Mouse (Mus musculus): ENCODE measurements at regions not wholly inside any gene's neighbourhood (a gene's known extent, or its start where the extent isn't known, plus 50 kb on each side); places are given as distances from the start of the nearest gene placed in this dataset.

DNA sequence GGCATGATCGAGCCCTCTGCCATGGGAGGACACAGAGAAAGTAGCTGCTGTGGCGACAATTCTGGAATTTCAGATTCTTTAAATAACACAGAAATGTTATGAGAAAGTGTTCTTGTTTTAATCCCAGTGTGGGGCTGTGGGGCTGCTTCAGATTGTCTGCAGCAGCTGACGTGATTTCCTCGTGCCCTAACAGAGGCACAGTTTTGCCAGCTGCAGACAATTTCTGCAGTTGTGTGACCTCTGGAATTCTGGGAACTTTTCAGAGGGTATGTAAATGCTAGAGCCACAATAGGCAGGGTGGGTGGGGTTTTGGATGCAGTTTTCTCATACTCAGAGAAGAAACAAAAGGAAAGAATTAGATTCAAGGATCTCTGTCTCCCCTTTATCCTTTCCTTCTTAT lies 57.4 kb upstream of the Hes1 start:
- H3K27me3 ChIP-seq (ENCODE audit: control insufficient read depth, insufficient read depth, low read length), result no peaks in the 10 kb centered on the region
- no peak overlapping the region for H3K27ac ChIP-seq (ENCODE audit: low read depth, low read length)
- H3K36me3 ChIP-seq (ENCODE audit: control insufficient read depth, insufficient read depth, low read length), result no peaks in the 10 kb centered on the region
- H3K9me3 ChIP-seq (replicated peaks; ENCODE audit: control insufficient read depth, low read length), result no peaks in the 10 kb centered on the region
- H3K4me3 ChIP-seq (ENCODE audit: low read depth, low read length), result no peak overlapping the region
- no peak overlapping the region for H3K4me2 ChIP-seq
- no peak overlapping the region for H3K9ac ChIP-seq (ENCODE audit: low read depth, low read length)
- peaks cover 10% of the 10 kb centered on the region for H3K4me1 ChIP-seq (ENCODE audit: control insufficient read depth, insufficient read depth, low read length)
- no peak for ATAC-seq (replicated peaks; ENCODE audit: insufficient number of reproducible peaks, low FRiP score, low TSS enrichment)
- 63% methylated on average over 4 of the region's 4 CpGs for WGBS (ENCODE audit: insufficient replicate concordance)

- Histone ChIP-seq H3K9ac (ENCODE audit: low read depth, low read length) (peak overlapping the region; percentile 75), H3K27ac (ENCODE audit: low read depth, low read length) (peak overlapping the region; percentile 96), H3K9me3 (replicated peaks; ENCODE audit: control insufficient read depth, low read length) (no peaks in the 10 kb centered on the region), H3K4me3 (ENCODE audit: low read depth, low read length) (peak overlapping the region; percentile 54), H3K4me2 (peak overlapping the region; percentile 92), H3K36me3 (ENCODE audit: control insufficient read depth, insufficient read depth, low read length) (no peaks in the 10 kb centered on the region), H3K27me3 (ENCODE audit: control insufficient read depth, insufficient read depth, low read length) (no peaks in the 10 kb centered on the region), H3K4me1 (ENCODE audit: control insufficient read depth, insufficient read depth, low read length) (peaks cover 10% of the 10 kb centered on the region)
- WGBS (ENCODE audit: insufficient replicate concordance), result under 1% methylated on average over 43 of the region's 62 CpGs
- peak; percentile 90 for ATAC-seq (replicated peaks; ENCODE audit: insufficient number of reproducible peaks, low FRiP score, low TSS enrichment)
Measured at GRCm38 (mm10) chr16:30008451-30009357, 55.5 kb upstream of the Hes1 start.

DNA sequence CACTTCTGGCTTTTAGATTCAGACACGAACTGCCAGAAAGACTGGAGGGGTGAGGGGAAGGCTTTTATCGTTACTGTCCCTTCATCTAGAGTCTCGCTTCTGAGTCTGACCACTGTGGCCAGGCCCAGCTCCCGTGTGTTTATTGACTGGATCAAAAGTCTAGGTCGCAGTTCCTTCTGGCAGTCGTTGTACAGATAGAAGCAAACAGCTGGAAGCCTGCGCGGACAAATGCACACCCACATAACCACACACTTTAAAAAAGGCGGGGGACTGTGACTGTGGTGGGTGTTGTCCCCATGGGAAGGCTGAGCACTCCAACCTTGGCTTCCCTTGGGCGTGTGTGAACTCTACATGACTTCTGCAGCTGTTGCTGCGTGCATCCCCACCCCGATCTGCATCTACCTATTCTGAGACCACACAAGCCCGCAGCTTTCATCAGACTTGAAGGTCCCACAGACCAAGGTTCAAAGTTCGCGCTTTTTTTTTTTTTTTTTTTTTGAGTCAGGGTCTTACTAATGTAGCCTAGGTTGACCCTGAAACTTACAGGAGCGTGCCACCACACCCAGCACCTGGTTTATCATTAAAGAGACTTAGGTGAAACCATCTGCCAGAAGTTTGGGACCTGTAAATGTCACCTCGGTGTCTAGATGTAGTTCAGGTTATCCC lies 54.5 kb upstream of the Hes1 start:
- H3K27ac ChIP-seq (ENCODE audit: low read depth, low read length), result peak overlapping the region; percentile 96
- peak overlapping the region; percentile 54 for H3K4me3 ChIP-seq (ENCODE audit: low read depth, low read length)
- H3K9me3 ChIP-seq (replicated peaks; ENCODE audit: control insufficient read depth, low read length), result no peaks in the 10 kb centered on the region
- H3K9ac ChIP-seq (ENCODE audit: low read depth, low read length), result peak overlapping the region; percentile 75
- WGBS (ENCODE audit: insufficient replicate concordance), result 14% methylated on average over 17 of the region's 17 CpGs
- H3K4me2 ChIP-seq, result peak overlapping the region; percentile 92
- peaks cover 10% of the 10 kb centered on the region for H3K4me1 ChIP-seq (ENCODE audit: control insufficient read depth, insufficient read depth, low read length)
- H3K36me3 ChIP-seq (ENCODE audit: control insufficient read depth, insufficient read depth, low read length), result no peaks in the 10 kb centered on the region
- ATAC-seq (replicated peaks; ENCODE audit: insufficient number of reproducible peaks, low FRiP score, low TSS enrichment), result no peak
- H3K27me3 ChIP-seq (ENCODE audit: control insufficient read depth, insufficient read depth, low read length), result no peaks in the 10 kb centered on the region

- ATAC-seq (replicated peaks; ENCODE audit: insufficient number of reproducible peaks, low FRiP score, low TSS enrichment), result no peak
- H3K36me3 ChIP-seq (ENCODE audit: control insufficient read depth, insufficient read depth, low read length), result no peaks in the 10 kb centered on the region
- no peaks in the 10 kb centered on the region for H3K9me3 ChIP-seq (replicated peaks; ENCODE audit: control insufficient read depth, low read length)
- no peak overlapping the region for H3K4me3 ChIP-seq (ENCODE audit: low read depth, low read length)
- no peak overlapping the region for H3K4me2 ChIP-seq
- H3K27ac ChIP-seq (ENCODE audit: low read depth, low read length), result no peak overlapping the region
- no peak overlapping the region for H3K9ac ChIP-seq (ENCODE audit: low read depth, low read length)
- H3K27me3 ChIP-seq (ENCODE audit: control insufficient read depth, insufficient read depth, low read length), result 0 out of 2 replicates have a peak, but pooled peaks cover 2% of the 10 kb centered on the region
- 45% methylated on average over 2 of the region's 2 CpGs for WGBS (ENCODE audit: insufficient replicate concordance)
- H3K4me1 ChIP-seq (ENCODE audit: control insufficient read depth, insufficient read depth, low read length), result peaks cover 8% of the 10 kb centered on the region
Measured at GRCm38 (mm10) chr16:30013123-30013522, 51.1 kb upstream of the Hes1 start.

GRCm38 (mm10) chr16:30013943-30014342 lies 50.2 kb upstream of the Hes1 start:
- H3K36me3 ChIP-seq (ENCODE audit: control insufficient read depth, insufficient read depth, low read length), result no peaks in the 10 kb centered on the region
- peaks cover 5% of the 10 kb centered on the region for H3K4me1 ChIP-seq (ENCODE audit: control insufficient read depth, insufficient read depth, low read length)
- no peak overlapping the region for H3K4me2 ChIP-seq
- H3K9me3 ChIP-seq (replicated peaks; ENCODE audit: control insufficient read depth, low read length), result no peaks in the 10 kb centered on the region
- WGBS (ENCODE audit: insufficient replicate concordance), result 83% methylated on average over 9 of the region's 9 CpGs
- 0 out of 2 replicates have a peak, but pooled peaks cover 2% of the 10 kb centered on the region for H3K27me3 ChIP-seq (ENCODE audit: control insufficient read depth, insufficient read depth, low read length)
- no peak overlapping the region for H3K27ac ChIP-seq (ENCODE audit: low read depth, low read length)
- no peak for ATAC-seq (replicated peaks; ENCODE audit: insufficient number of reproducible peaks, low FRiP score, low TSS enrichment)
- H3K9ac ChIP-seq (ENCODE audit: low read depth, low read length), result no peak overlapping the region
- no peak overlapping the region for H3K4me3 ChIP-seq (ENCODE audit: low read depth, low read length)
